Mouse (Mus musculus) MEL (cell line): ENCODE results near the gene Prkcb.

Experiments
- CHD2 ChIP-seq: IDR thresholded peaks from 2 replicates; pipeline ENCODE4 v1.6.1; 2011; ENCODE audit warnings: low read length, improper control_type of control experiment
- CTCF ChIP-seq, 3 experiments: IDR thresholded peaks in 2 of 3; conservative IDR thresholded peaks in 1 of 3; 2 replicates each; pipeline ENCODE4 v1.5.1; 2011 to 2012; ENCODE audit warnings: low read length in 3 of 3, low read depth in 2 of 3, mild to moderate bottlenecking in 2 of 3, improper control_type of control experiment in 1 of 3, inconsistent platforms in 1 of 3, mixed read lengths in 1 of 3, moderate library complexity in 1 of 3; ENCODE audit not compliant: control insufficient read depth in 1 of 3, insufficient read depth in 1 of 3, poor library complexity in 1 of 3, severe bottlenecking in 1 of 3
- GATA1 ChIP-seq: IDR thresholded peaks from 2 replicates; pipeline ENCODE4 v1.6.1; 2011; ENCODE audit warnings: low read depth, low read length, improper control_type of control experiment
- MXI1 ChIP-seq: IDR thresholded peaks from 2 replicates; pipeline ENCODE4 v1.6.1; 2011; ENCODE audit warnings: mild to moderate bottlenecking, low read depth, low read length, improper control_type of control experiment
- ZMIZ1 ChIP-seq: IDR thresholded peaks from 2 replicates; pipeline ENCODE4 v1.6.1; 2012; ENCODE audit warnings: low read depth, mild to moderate bottlenecking, inconsistent platforms, low read length, improper control_type of control experiment, moderate library complexity
- ZNF384 ChIP-seq: IDR thresholded peaks from 2 replicates; pipeline ENCODE4 v1.6.1; 2012; ENCODE audit warnings: low read depth, mild to moderate bottlenecking, inconsistent platforms, low read length, improper control_type of control experiment

- no peak for TF ChIP-seq GATA1
- no peak for TF ChIP-seq CTCF (IDR thresholded peaks at IDR 0.05 in 2 of 3, conservative IDR thresholded peaks at IDR 0.05 in 1 of 3; ENCODE audit: control insufficient read depth in 1 of 3, insufficient read depth in 1 of 3, low read depth in 2 of 3, low read length in 3 of 3, poor library complexity in 1 of 3, severe bottlenecking in 1 of 3)
- no peak for TF ChIP-seq CHD2
- no peak for TF ChIP-seq ZNF384
- TF ChIP-seq MXI1, result no peak
- TF ChIP-seq ZMIZ1, result no peak
Measured at GRCm38 (mm10) chr7:122657423-122658126, 369.0 kb downstream of the Prkcb start.
